Mouse (Mus musculus) brain, embryonic 14.5 days (tissue): ENCODE measurements around the gene Aldh18a1. TPM values are rescaled to one million over a fixed set of nuclear protein-coding genes. Genes with fewer than 3 reads are reported as not detected.
"Not testable (repeated sequence)": the region's sequence is repeated elsewhere in the genome, so short reads cannot be mapped to it uniquely, and the experiment has no call there.

Experiments
- DNase-seq: peaks from one replicate; pipeline ENCODE4 v3.0.0-alpha.2; 2011; ENCODE audit warnings: low read depth
- CTCF ChIP-seq: fragments of 200-500 bp; IDR thresholded peaks from 2 replicates; pipeline ENCODE4 v1.5.1; 2012; ENCODE audit warnings: inconsistent platforms, mild to moderate bottlenecking, moderate library complexity, borderline replicate concordance; ENCODE audit not compliant: insufficient read depth, insufficient read length; ENCODE audit errors: extremely low read depth
- POLR2A ChIP-seq: fragments of 200-500 bp; IDR thresholded peaks from 2 replicates; pipeline ENCODE4 v1.6.1; 2012; ENCODE audit warnings: mild to moderate bottlenecking, inconsistent platforms, borderline replicate concordance; ENCODE audit not compliant: poor library complexity, insufficient read depth, insufficient read length, severe bottlenecking; ENCODE audit errors: extremely low read depth
- polyA plus RNA-seq: library from polyadenylated mRNA; depleted of rRNA; stranded (reverse); fragments of >200 nt; gene quantifications from 2 replicates; pipeline ENCODE4 v1.2.3, GENCODE M21; 2012; rRNA removed

Gene Aldh18a1
- polyA plus RNA-seq, result 81.3 and 88.2 TPM in 2 replicates

DNA sequence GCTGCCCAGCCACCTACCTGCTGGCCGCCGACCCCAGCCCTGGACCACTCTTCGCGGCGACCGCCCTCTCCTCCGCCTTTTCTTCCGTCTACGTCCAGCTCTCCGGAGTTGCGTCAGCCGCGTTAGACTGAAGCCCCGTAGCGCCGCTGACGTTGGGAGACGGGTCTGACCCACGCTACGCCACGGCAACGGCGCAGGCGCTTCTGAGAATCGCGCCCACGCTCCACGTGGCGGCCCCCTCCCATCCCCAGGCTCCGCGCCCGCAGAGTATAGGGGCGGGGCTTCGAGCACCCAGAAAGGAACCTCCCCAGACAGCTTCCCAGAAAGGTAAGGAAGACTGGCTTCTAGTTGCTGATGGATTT, at the start of gene Aldh18a1:
Gene Aldh18a1 (minus strand): TSS at position 171 of the 362 bp plus-strand sequence.
- DNase-seq, result peak; percentile 98
- TF ChIP-seq POLR2A, result no peak
- TF ChIP-seq CTCF, result no peak

- no peak for TF ChIP-seq POLR2A
- TF ChIP-seq CTCF, result no peak
- DNase-seq, result no peak
These were observed 49.3 kb upstream of the Aldh18a1 start for GRCm38 (mm10) chr19:40637601-40638000.

DNA sequence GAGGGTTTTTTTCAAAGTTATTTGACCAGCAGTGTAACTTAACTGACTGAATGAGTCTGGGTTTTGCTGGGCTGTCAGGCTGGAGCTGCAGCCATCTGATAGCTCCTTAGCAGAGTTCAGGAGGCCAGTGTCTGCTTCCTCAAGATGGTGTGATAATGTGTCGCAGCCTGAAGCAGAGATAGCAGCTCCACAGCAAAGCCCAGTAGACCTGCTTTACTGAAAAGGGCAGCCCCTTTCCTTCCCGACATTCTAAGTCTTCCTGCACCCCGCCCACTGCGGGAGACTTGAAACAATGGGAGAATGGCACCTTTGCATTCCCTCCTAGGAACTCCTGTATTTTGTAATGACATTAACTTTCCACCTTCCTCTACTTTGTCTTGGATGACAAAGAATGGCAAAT, 48.8 kb upstream of the Aldh18a1 start:
- TF ChIP-seq POLR2A (no peak), CTCF (no peak)
- no peak for DNase-seq

- DNase-seq, result no peak
- TF ChIP-seq CTCF (no peak), POLR2A (no peak)
These were observed 44.9 kb upstream of the Aldh18a1 start for GRCm38 (mm10) chr19:40633144-40633543.

DNA sequence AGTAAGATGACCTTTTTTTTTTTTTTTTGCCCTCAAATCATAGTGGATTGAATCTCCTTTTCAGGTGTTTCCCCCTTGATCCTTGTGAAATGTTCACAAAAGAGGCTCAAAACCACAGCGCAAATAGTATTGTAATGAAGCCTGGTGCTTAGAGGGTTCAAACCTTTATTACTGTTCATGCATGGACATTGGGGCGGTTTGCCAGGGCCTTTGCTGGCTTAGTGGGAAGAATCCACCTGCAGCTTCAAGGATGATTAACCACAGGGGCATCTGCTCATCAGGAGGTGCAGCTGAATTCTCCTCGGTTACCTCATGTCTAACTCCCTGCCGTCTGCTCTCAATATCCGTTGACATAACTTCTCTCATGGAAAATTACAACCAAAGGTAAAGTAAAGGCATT, 44.4 kb upstream of the Aldh18a1 start:
- no peak for TF ChIP-seq CTCF
- no peak for DNase-seq

- DNase-seq, result no peak
- TF ChIP-seq POLR2A (no peak), CTCF (no peak)
These were observed 43.9 kb upstream of the Aldh18a1 start for GRCm38 (mm10) chr19:40632193-40632592.

- no peak for TF ChIP-seq POLR2A
- TF ChIP-seq CTCF, result no peak
- DNase-seq, result no peak
These were observed 42.3 kb upstream of the Aldh18a1 start for GRCm38 (mm10) chr19:40630606-40631005.

- DNase-seq, result no peak
- TF ChIP-seq POLR2A (no peak), CTCF (no peak)
These were observed 41.8 kb upstream of the Aldh18a1 start for GRCm38 (mm10) chr19:40630096-40630495.

DNA sequence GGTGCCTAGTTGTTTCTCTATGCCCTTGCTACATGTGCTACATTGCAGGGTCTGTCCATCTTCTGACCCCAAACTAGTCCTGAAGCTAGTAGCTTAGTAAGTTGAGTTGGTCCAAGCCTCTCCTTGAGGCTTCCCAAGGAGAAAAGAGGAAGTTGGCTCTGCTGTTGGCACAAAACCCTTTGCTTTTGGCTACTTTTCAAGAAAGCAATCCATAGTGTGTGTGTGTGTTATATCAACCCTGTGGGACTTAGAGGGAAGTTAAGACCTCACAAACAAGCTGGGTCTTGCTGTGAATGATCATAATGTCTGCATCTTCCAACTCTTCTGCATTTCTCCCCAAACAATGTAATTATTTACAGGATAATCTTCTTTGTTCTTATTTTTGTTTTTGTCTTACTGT, 40.7 kb upstream of the Aldh18a1 start:
- no peak for DNase-seq

GRCm38 (mm10) chr19:40625935-40626334, 37.7 kb upstream of the Aldh18a1 start:
- no peak for DNase-seq
- TF ChIP-seq POLR2A (no peak), CTCF (no peak)

More for the DNA sequence above, 40.7 kb upstream of the Aldh18a1 start:
- no peak for TF ChIP-seq CTCF
- TF ChIP-seq POLR2A, result no peak

DNA sequence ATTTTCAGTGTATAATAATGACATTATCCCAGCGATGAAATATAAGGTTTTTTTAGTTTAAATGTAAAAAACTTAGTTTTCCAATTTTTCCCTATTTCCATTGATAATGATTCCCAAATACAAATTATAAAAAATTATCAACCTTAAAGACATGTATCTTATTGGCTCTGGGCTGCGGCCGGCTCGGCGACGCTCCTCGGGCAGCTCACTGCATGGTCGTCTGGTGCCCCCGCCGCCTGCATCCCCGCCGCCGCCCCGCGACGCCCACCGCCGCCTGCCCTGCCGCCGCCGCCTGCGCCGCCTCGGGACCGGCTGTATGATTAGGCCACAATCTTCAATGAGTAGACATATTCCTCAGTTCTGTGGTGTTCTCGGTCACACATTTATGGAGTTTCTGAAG, 33.4 kb upstream of the Aldh18a1 start:
- DNase-seq, result not testable (repeated sequence)

- no peak for TF ChIP-seq POLR2A
- no peak for TF ChIP-seq CTCF
These were observed 27.8 kb upstream of the Aldh18a1 start for GRCm38 (mm10) chr19:40616021-40616420.

GRCm38 (mm10) chr19:40614811-40615210, 26.5 kb upstream of the Aldh18a1 start:
- DNase-seq, result no peak
- no peak for TF ChIP-seq CTCF
- TF ChIP-seq POLR2A, result no peak

More at GRCm38 (mm10) chr19:40616021-40616420, 27.8 kb upstream of the Aldh18a1 start:
- no peak for DNase-seq
